Mouse (Mus musculus): Measurements from ENCODE around the gene Fam189b. TPM values are rescaled to one million over a fixed set of nuclear protein-coding genes. Genes with fewer than 3 reads are reported as not detected.

Fam189b gene
- total and polyA plus RNA-seq, 2 experiments from 2014 or later, result 2.1 to 5.7 TPM

DNA sequence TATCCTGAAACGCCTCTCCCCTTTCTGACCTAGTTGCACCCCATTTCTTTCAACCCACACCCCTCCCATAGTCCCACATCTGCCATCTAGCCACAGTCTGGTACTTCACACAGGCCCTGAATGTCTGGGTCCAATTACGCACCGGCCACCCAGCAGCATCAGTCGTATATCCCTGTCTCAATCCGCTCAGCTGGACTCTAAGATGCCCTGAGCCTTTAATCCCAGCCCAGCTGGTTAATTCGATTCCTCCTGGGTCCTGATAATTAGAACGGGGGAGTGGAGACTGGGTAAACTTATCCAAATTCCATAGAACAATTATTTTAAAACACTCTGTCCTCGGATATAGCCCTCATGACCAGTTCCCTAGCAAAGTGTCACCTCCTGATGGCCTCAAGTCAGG lies 37.4 kb upstream of the Fam189b start:
- no peak overlapping the region for H3K4me3 ChIP-seq (ENCODE audit: low read depth, low read length)

DNA sequence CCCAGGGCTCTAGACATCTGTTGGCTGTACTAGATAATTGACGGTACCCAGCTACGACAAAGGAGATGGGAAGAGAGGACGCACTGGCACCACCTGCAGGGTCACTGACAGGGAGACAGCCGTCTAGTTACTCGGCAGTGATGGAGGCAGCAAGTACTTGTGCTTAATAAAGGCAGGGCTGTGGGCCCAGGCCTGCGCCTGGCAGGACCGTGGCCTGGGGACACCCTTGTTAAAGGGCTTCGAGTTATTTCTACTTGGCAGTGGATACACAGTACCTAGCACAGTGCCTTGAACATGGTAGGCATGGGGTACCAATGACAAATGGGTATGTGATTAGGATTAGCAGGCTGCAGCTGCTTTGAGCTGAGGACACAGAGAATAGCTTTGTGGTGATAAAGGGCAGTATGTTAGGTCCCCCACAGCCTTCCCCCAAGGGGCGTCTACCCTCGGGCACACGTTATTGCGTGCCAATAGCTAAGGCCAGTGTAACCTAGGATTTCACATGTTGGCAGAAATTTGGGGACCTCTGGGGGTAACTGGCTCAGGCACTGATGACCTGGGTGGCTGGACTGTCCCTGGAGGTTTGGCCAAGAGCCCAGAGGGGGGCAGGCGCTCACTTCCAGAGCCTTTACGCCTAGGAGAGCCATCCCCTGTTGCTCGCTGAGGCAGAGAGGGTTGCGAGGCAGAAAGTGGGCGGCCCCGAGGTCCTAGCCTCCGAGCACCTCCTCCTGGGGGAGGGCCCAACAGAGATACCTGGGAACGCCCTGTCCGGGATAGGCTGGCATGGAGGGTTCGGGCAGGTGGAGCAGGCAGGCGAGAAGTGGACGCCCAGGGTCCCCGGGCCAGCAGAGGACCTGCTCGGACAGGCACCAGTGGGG lies 35.6 kb upstream of the Fam189b start:
- TF ChIP-seq CTCF (IDR thresholded peaks at IDR 0.05; ENCODE audit: low read depth) (no peak), EP300 (IDR thresholded peaks at IDR 0.05; ENCODE audit: low read depth) (no peak)
- H3K9ac ChIP-seq (replicated peaks; ENCODE audit: low read depth, low read length), result no peak overlapping the region
- H3K27me3 ChIP-seq (ENCODE audit: control insufficient read depth, insufficient read depth, low read length), result peaks cover 52% of the 10 kb centered on the region
- H3K36me3 ChIP-seq (replicated peaks; ENCODE audit: control insufficient read depth, insufficient read depth, low read length), result no peaks in the 10 kb centered on the region
- H3K9me3 ChIP-seq (replicated peaks; ENCODE audit: control insufficient read depth, low read length), result no peaks in the 10 kb centered on the region
- H3K4me2 ChIP-seq (ENCODE audit: low read depth, low read length), result peak overlapping the region; percentile 24; the same call in 1 of the 2 replicates
- no peak overlapping the region for H3K27ac ChIP-seq (ENCODE audit: low read depth)
- no peaks in the 10 kb centered on the region for H3K4me1 ChIP-seq (ENCODE audit: control insufficient read depth, insufficient read depth)
- no peak overlapping the region for H3K4me3 ChIP-seq (ENCODE audit: low read depth, low read length)
- DNase-seq (ENCODE audit: low spot score), result no peak
- no peak for ATAC-seq (ENCODE audit: insufficient read depth, low read depth)
- 18% methylated on average over 26 of the region's 26 CpGs for WGBS

More for the DNA sequence above, 37.4 kb upstream of the Fam189b start:
- Histone ChIP-seq H3K27me3 (ENCODE audit: control insufficient read depth, insufficient read depth, low read length) (peaks cover 45% of the 10 kb centered on the region), H3K4me2 (ENCODE audit: low read depth, low read length) (no peak overlapping the region), H3K4me1 (ENCODE audit: control insufficient read depth, insufficient read depth) (no peaks in the 10 kb centered on the region), H3K9ac (replicated peaks; ENCODE audit: low read depth, low read length) (no peak overlapping the region), H3K27ac (ENCODE audit: low read depth) (no peak overlapping the region), H3K36me3 (replicated peaks; ENCODE audit: control insufficient read depth, insufficient read depth, low read length) (no peaks in the 10 kb centered on the region), H3K9me3 (replicated peaks; ENCODE audit: control insufficient read depth, low read length) (no peaks in the 10 kb centered on the region)
- WGBS, result 56% methylated on average over 8 of the region's 8 CpGs
- DNase-seq (ENCODE audit: low spot score) (no peak), ATAC-seq (ENCODE audit: insufficient read depth, low read depth) (no peak)
- TF ChIP-seq EP300 (IDR thresholded peaks at IDR 0.05; ENCODE audit: low read depth) (no peak), CTCF (IDR thresholded peaks at IDR 0.05; ENCODE audit: low read depth) (no peak)

DNA sequence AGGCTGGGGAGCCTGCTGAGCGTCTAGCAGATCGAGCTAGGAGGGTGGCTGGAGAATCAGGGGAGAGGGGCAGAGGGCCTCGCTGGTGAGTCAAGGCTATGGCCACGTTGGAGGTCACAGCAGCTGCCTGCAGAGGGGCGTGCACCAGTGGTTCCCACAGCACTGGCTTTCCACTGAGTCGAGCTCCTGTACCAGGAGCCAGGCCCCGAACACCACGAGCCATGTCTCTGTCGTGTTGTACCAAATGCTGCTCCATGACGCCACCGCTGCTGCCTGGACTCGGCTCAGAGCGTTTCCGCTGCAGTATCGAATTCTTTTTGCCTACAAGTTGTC lies 35.0 kb upstream of the Fam189b start:
- TF ChIP-seq CTCF (IDR thresholded peaks at IDR 0.05; ENCODE audit: low read depth) (no peak), EP300 (IDR thresholded peaks at IDR 0.05; ENCODE audit: low read depth) (no peak)
- WGBS, result 6% methylated on average over 15 of the region's 15 CpGs

DNA sequence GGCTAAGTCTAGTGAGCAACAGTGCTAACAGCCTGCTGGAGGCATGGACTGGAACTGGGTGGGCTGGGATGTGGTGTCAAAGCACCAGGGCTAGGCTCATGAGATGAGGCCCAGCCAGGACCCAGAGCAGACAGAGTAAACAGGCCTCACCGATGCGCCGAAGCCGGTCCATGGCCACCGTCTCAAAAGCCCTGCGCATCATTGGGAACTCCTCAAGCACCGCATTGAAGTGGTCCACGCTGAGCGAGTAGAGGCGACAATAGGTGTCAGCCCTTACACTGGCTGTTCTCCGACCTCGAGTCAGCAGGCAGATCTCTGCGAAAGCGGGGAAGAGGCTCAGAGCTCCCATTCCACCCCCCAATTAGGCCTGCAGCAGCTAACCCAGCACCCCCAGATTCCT lies 34.4 kb upstream of the Fam189b start:
- Histone ChIP-seq H3K9ac (replicated peaks; ENCODE audit: low read depth, low read length) (no peak overlapping the region), H3K4me3 (ENCODE audit: low read depth, low read length) (no peak overlapping the region), H3K36me3 (replicated peaks; ENCODE audit: control insufficient read depth, insufficient read depth, low read length) (no peaks in the 10 kb centered on the region), H3K27ac (ENCODE audit: low read depth) (no peak overlapping the region), H3K9me3 (replicated peaks; ENCODE audit: control insufficient read depth, low read length) (no peaks in the 10 kb centered on the region), H3K4me2 (ENCODE audit: low read depth, low read length) (no peak overlapping the region), H3K4me1 (ENCODE audit: control insufficient read depth, insufficient read depth) (no peaks in the 10 kb centered on the region), H3K27me3 (ENCODE audit: control insufficient read depth, insufficient read depth, low read length) (peaks cover 57% of the 10 kb centered on the region)
- DNase-seq (ENCODE audit: low spot score) (no peak), ATAC-seq (ENCODE audit: insufficient read depth, low read depth) (no peak)
- no peak for TF ChIP-seq EP300 (IDR thresholded peaks at IDR 0.05; ENCODE audit: low read depth)
- TF ChIP-seq CTCF (IDR thresholded peaks at IDR 0.05; ENCODE audit: low read depth), result no peak
- 79% methylated on average over 14 of the region's 14 CpGs for WGBS

More for the DNA sequence above, 35.0 kb upstream of the Fam189b start:
- Histone ChIP-seq H3K27me3 (ENCODE audit: control insufficient read depth, insufficient read depth, low read length) (peaks cover 57% of the 10 kb centered on the region), H3K9ac (replicated peaks; ENCODE audit: low read depth, low read length) (no peak overlapping the region), H3K4me3 (ENCODE audit: low read depth, low read length) (no peak overlapping the region), H3K36me3 (replicated peaks; ENCODE audit: control insufficient read depth, insufficient read depth, low read length) (no peaks in the 10 kb centered on the region), H3K4me2 (ENCODE audit: low read depth, low read length) (peak overlapping the region; percentile 24), H3K4me1 (ENCODE audit: control insufficient read depth, insufficient read depth) (no peaks in the 10 kb centered on the region), H3K27ac (ENCODE audit: low read depth) (no peak overlapping the region), H3K9me3 (replicated peaks; ENCODE audit: control insufficient read depth, low read length) (no peaks in the 10 kb centered on the region)
- ATAC-seq (ENCODE audit: insufficient read depth, low read depth) (no peak), DNase-seq (ENCODE audit: low spot score) (no peak)

DNA sequence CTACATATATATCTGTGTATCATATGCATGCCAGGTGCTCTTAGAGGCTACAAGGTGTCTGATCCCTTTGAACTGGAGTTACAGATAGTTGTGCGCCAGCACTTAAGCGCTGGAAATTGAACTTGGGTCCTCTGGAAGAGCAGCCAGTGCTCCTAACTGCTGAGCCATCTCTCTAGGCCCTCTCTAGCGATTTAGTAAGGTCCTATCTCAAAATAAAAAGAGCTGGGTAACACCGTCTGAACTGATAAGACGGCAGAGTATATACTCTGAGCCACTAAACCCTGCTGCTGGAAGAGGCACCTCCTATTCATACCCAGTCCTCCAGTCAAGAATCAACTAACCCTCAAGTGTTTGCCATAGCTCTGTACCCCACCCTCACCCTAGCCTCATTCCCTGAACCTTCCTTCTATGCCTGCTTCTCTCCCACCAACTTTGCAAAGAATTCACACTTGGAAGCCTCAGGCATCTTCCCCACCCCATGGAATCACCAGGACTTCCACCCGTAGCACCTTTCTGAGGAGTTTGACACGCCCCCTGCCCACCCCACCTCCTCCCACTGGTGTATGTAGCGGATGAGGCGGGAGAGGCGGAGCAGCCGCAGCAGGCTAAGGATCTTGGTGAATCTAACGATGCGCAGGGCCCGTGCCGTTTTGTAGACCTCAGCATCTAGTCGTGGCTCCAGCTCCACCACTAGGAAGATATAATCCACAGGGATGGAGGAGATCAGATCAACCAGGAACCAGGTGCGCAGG lies 30.7 kb upstream of the Fam189b start:
- TF ChIP-seq EP300 (IDR thresholded peaks at IDR 0.05; ENCODE audit: low read depth), result no peak
- H3K27me3 ChIP-seq (ENCODE audit: control insufficient read depth, insufficient read depth, low read length), result peaks cover 42% of the 10 kb centered on the region

More for the DNA sequence above, 30.7 kb upstream of the Fam189b start:
- DNase-seq (ENCODE audit: low spot score) (no peak), ATAC-seq (ENCODE audit: insufficient read depth, low read depth) (no peak)
- Histone ChIP-seq H3K4me2 (ENCODE audit: low read depth, low read length) (no peak overlapping the region), H3K27ac (ENCODE audit: low read depth) (no peak overlapping the region), H3K9ac (replicated peaks; ENCODE audit: low read depth, low read length) (no peak overlapping the region), H3K9me3 (replicated peaks; ENCODE audit: control insufficient read depth, low read length) (no peaks in the 10 kb centered on the region), H3K36me3 (replicated peaks; ENCODE audit: control insufficient read depth, insufficient read depth, low read length) (no peaks in the 10 kb centered on the region), H3K4me3 (ENCODE audit: low read depth, low read length) (no peak overlapping the region), H3K4me1 (ENCODE audit: control insufficient read depth, insufficient read depth) (no peaks in the 10 kb centered on the region)
- 50% methylated on average over 17 of the region's 17 CpGs for WGBS

Measured in heart, postnatal 0 days (tissue).